ENCODE assay signal across 26 mouse cellular contexts in genomic region chr4:150862626-150863375, GRCm38 (mm10). TPM values are rescaled to one million over a fixed set of nuclear protein-coding genes. Genes with fewer than 3 reads are reported as not detected.
A peak's percentile ranks its signal among the peaks of the same experiment; 100 is the strongest.
DNase-seq lines count a peak whose midpoint lies in the region; ATAC-seq and TF ChIP-seq lines count a peak whose summit lies in the region.
"Had no signal": no experiment of that assay in that cellular context is flagged by ENCODE, and none has a peak within 500 bp of the region (broad histone marks: within the 10 kb centered on the region; RNA-seq: fewer than 3 reads in every experiment).

No protein-coding gene starts in this region.

- H3K36me3 ChIP-seq in kidney, embryonic 14.5 days (ENCODE audit: control insufficient read depth, insufficient read depth, low read length): peaks cover 24% of the 10 kb centered on the region; the same call in 1 of the 2 replicates
- peaks cover 17% of the 10 kb centered on the region for H3K36me3 ChIP-seq in lung, postnatal 0 days (ENCODE audit: insufficient read depth, low read length)

- H3K9me3 ChIP-seq in kidney, embryonic 14.5 days (ENCODE audit: control insufficient read depth, low read length): no peaks in the 10 kb centered on the region
- no peaks in the 10 kb centered on the region for H3K9me3 ChIP-seq in lung, postnatal 0 days (ENCODE audit: low read length)
- H3K9me3 ChIP-seq: embryonic facial prominence, embryonic 15.5 days; heart, embryonic 12.5 days; hindbrain, embryonic 10.5 days; limb, embryonic 12.5 days; liver, embryonic 13.5 days; neural tube, embryonic 12.5 days; stomach, embryonic 15.5 days had no signal

- no peaks in the 10 kb centered on the region for H3K4me1 ChIP-seq in kidney, embryonic 14.5 days (ENCODE audit: control insufficient read depth, insufficient read depth, low read length)
- peaks cover 8% of the 10 kb centered on the region for H3K4me1 ChIP-seq in lung, postnatal 0 days (ENCODE audit: insufficient read depth, low read depth, low read length)
- H3K4me1 ChIP-seq in brown adipose tissue, adult 24 weeks (ENCODE audit: control insufficient read depth, insufficient read depth, insufficient read length, low read length): peaks cover 3% of the 10 kb centered on the region; the same call in 1 of the 2 replicates
- H3K4me1 ChIP-seq: stomach, embryonic 15.5 days had no signal

- TF ChIP-seq EP300 in lung, postnatal 0 days (IDR thresholded peaks at IDR 0.05): 0 out of 2 replicates have a peak, but pooled peaks have one; percentile 25

- no peak overlapping the region for H3K4me3 ChIP-seq in kidney, embryonic 14.5 days (ENCODE audit: low read length)
- no peak overlapping the region for H3K4me3 ChIP-seq in lung, postnatal 0 days (ENCODE audit: low read depth, low read length)
- no peak overlapping the region for H3K4me3 ChIP-seq in brown adipose tissue, adult 24 weeks (ENCODE audit: insufficient read depth, low read depth, low read length)
- H3K4me3 ChIP-seq: embryonic facial prominence, embryonic 15.5 days; heart, embryonic 12.5 days; hindbrain, embryonic 10.5 days; limb, embryonic 12.5 days; liver, embryonic 13.5 days; neural tube, embryonic 12.5 days; stomach, embryonic 15.5 days had no signal

- H3K27me3 ChIP-seq in kidney, embryonic 14.5 days (ENCODE audit: control insufficient read depth, insufficient read depth, low read length): no peaks in the 10 kb centered on the region
- H3K27me3 ChIP-seq in lung, postnatal 0 days (replicated peaks; ENCODE audit: insufficient read depth, low read length): no peaks in the 10 kb centered on the region
- H3K27me3 ChIP-seq: embryonic facial prominence, embryonic 15.5 days; heart, embryonic 12.5 days; limb, embryonic 12.5 days; liver, embryonic 13.5 days; neural tube, embryonic 12.5 days; stomach, embryonic 15.5 days had no signal

- H3K9ac ChIP-seq in kidney, embryonic 14.5 days (ENCODE audit: low read depth, low read length): no peak overlapping the region
- no peak overlapping the region for H3K9ac ChIP-seq in lung, postnatal 0 days (replicated peaks; ENCODE audit: low read depth)
- H3K9ac ChIP-seq: embryonic facial prominence, embryonic 15.5 days; heart, embryonic 12.5 days; limb, embryonic 12.5 days; liver, embryonic 13.5 days; lung, embryonic 14.5 days; neural tube, embryonic 12.5 days; stomach, embryonic 15.5 days had no signal

- no peak for ATAC-seq in kidney, embryonic 14.5 days (ENCODE audit: low FRiP score, low TSS enrichment)
- ATAC-seq in lung, postnatal 0 days: no peak
- ATAC-seq: forebrain, embryonic 14.5 days; intestine, postnatal 0 days had no signal

- no peak for TF ChIP-seq CTCF in lung, postnatal 0 days (IDR thresholded peaks at IDR 0.05)

- DNase-seq in kidney, adult 9 months: peak; percentile 37
- peak; percentile 51 for DNase-seq in lung, postnatal 0 days (ENCODE audit: low spot score)
- no peak for DNase-seq in lung, postnatal 10 days
- no peak for DNase-seq in embryo, embryonic 11 days
- DNase-seq in right cerebral cortex, adult 2 months (ENCODE audit: low spot score in 2 of 2): no peak
- DNase-seq: adrenal gland, postnatal 36 days; cerebellum, adult 18-20 months; cerebellum, postnatal 14 days; heart, postnatal 10 days; kidney, postnatal 10 days; liver, embryonic 13.5 days; lung, embryonic 14.5 days; right cerebral cortex, adult 18-20 months; thymus, adult 18-20 months; thymus, postnatal 36 days had no signal

- no peak overlapping the region for H3K27ac ChIP-seq in kidney, embryonic 14.5 days (ENCODE audit: low read depth, low read length)
- no peak overlapping the region for H3K27ac ChIP-seq in lung, postnatal 0 days (ENCODE audit: low read length)
- H3K27ac ChIP-seq in brown adipose tissue, adult 24 weeks (replicated peaks; ENCODE audit: low read depth, low read length): peak overlapping the region; percentile 51; the same call in 1 of the 2 replicates
- H3K27ac ChIP-seq: embryonic facial prominence, embryonic 15.5 days; hindbrain, embryonic 10.5 days; limb, embryonic 12.5 days; liver, embryonic 13.5 days; neural tube, embryonic 12.5 days; stomach, embryonic 15.5 days had no signal

- H3K4me2 ChIP-seq in kidney, embryonic 14.5 days (replicated peaks; ENCODE audit: low read depth, low read length): no peak overlapping the region
- no peak overlapping the region for H3K4me2 ChIP-seq in lung, postnatal 0 days (replicated peaks; ENCODE audit: low read depth, low read length)
- H3K4me2 ChIP-seq: embryonic facial prominence, embryonic 15.5 days; heart, embryonic 12.5 days; limb, embryonic 12.5 days; liver, embryonic 13.5 days; lung, embryonic 14.5 days; midbrain, embryonic 11.5 days; neural tube, embryonic 12.5 days; stomach, embryonic 15.5 days had no signal

- WGBS in kidney, embryonic 14.5 days: 62% methylated on average over 8 of the region's 8 CpGs
- WGBS in lung, postnatal 0 days: 44% methylated on average over 8 of the region's 8 CpGs

RNA-seq across cellular contexts. Expression of gene Errfi1, which starts 9.1 kb away (rescaled TPM):
- 22.0 and 34.3 TPM in 2 replicates for polyA plus RNA-seq in kidney, embryonic 14.5 days (2014; fragmentation: Nextera tagmentation; extraction: Ambion mirVana)
- 104 and 106 TPM in 2 replicates for polyA plus RNA-seq in lung, postnatal 0 days (2015; fragmentation: Nextera tagmentation; extraction: Ambion mirVana)
- polyA plus RNA-seq in brown adipose tissue, adult 24 weeks (2012; ENCODE audit: insufficient read depth, insufficient read length, missing spikeins): 14.8 and 32.1 TPM in 2 replicates

RNA-seq across cellular contexts. Expression of gene Park7, which starts 51.4 kb away (rescaled TPM):
- polyA plus RNA-seq in kidney, embryonic 14.5 days (2014; fragmentation: Nextera tagmentation; extraction: Ambion mirVana): 398 and 419 TPM in 2 replicates
- 229 and 241 TPM in 2 replicates for polyA plus RNA-seq in lung, postnatal 0 days (2015; fragmentation: Nextera tagmentation; extraction: Ambion mirVana)
- polyA plus RNA-seq in brown adipose tissue, adult 24 weeks (2012; ENCODE audit: insufficient read depth, insufficient read length, missing spikeins): 176 and 208 TPM in 2 replicates

RNA-seq across cellular contexts. Expression of gene Tnfrsf9, which starts 51.6 kb away (rescaled TPM):
- 0.13 and 0.39 TPM in 2 replicates for polyA plus RNA-seq in kidney, embryonic 14.5 days (2014; fragmentation: Nextera tagmentation; extraction: Ambion mirVana)
- polyA plus RNA-seq in lung, postnatal 0 days (2015; fragmentation: Nextera tagmentation; extraction: Ambion mirVana): 1.1 and 4.4 TPM in 2 replicates
- not detected in 2 replicates for polyA plus RNA-seq in brown adipose tissue, adult 24 weeks (2012; ENCODE audit: insufficient read depth, insufficient read length, missing spikeins)

Comparison
In these comparisons a context has a peak if more than half of its experiments do, and no peak if none do; other contexts are left out.
1. DNase-seq: peak in kidney, adult 9 months (single experiment) and lung, postnatal 0 days (single experiment); none in lung, postnatal 10 days (single experiment), embryo, embryonic 11 days (single experiment) and right cerebral cortex, adult 2 months (0 of 2).